Mouse (Mus musculus) heart, adult 2 months (tissue): ENCODE data around the gene Xpo5. TPM values are rescaled to one million over a fixed set of nuclear protein-coding genes. Genes with fewer than 3 reads are reported as not detected.

Source experiments
- DNase-seq, 2 experiments: peaks; one replicate each; pipeline ENCODE4 v3.0.0; 2021
- H3K27ac ChIP-seq: fragments of 200-600 bp; 2 replicates; pipeline ENCODE4 v1.8.1; 2022
- H3K27me3 ChIP-seq: fragments of 200-500 bp; 2 replicates; pipeline ENCODE4 v1.6.1; 2012; ENCODE audit warnings: mild to moderate bottlenecking, low read length, inconsistent platforms, mixed read lengths; ENCODE audit not compliant: control insufficient read depth, insufficient read depth
- H3K36me3 ChIP-seq: fragments of 200-500 bp; 2 replicates; pipeline ENCODE4 v1.6.1; 2012; ENCODE audit warnings: low read length, inconsistent platforms; ENCODE audit not compliant: control insufficient read depth, insufficient read depth
- H3K4me1 ChIP-seq: fragments of 200-500 bp; 2 replicates; pipeline ENCODE4 v1.6.1; 2011; ENCODE audit warnings: low read length; ENCODE audit not compliant: control insufficient read depth, insufficient read depth
- H3K4me3 ChIP-seq: fragments of 200-600 bp; 2 replicates; pipeline ENCODE4 v1.8.1; 2022
- H3K79me2 ChIP-seq: fragments of 200-500 bp; replicated peaks from 2 replicates; pipeline ENCODE4 v1.6.1; 2012; ENCODE audit warnings: mild to moderate bottlenecking, inconsistent platforms, low read length, moderate library complexity, mixed read lengths; ENCODE audit not compliant: control insufficient read depth, insufficient read depth
- H3K9ac ChIP-seq: fragments of 200-500 bp; 2 replicates; pipeline ENCODE4 v1.6.1; 2012; ENCODE audit warnings: low read depth, mild to moderate bottlenecking, control low read depth, inconsistent platforms, low read length, mixed read lengths
- CTCF ChIP-seq: fragments of 200-600 bp; IDR thresholded peaks from 2 replicates; pipeline ENCODE4 v1.8.1; 2022; ENCODE audit warnings: antibody characterized with exemption, mild to moderate bottlenecking, moderate library complexity
- EP300 ChIP-seq: fragments of 200-500 bp; IDR thresholded peaks from 2 replicates; pipeline ENCODE4 v1.6.1; 2011; ENCODE audit warnings: low read depth, low read length, control low read depth; ENCODE audit not compliant: insufficient read depth
- POLR2A ChIP-seq: fragments of 200-500 bp; IDR thresholded peaks from 2 replicates; pipeline ENCODE4 v1.6.1; 2011; ENCODE audit warnings: mild to moderate bottlenecking, low read depth, low read length, control low read depth; ENCODE audit not compliant: insufficient read depth
- WGBS: fragments of 180-500 bp; shearing (Covaris S2); methylation state at CpG from one replicate; pipeline ENCODE4 v1.1.7; 2018; 5-methylcytosine and 5-hydroxymethylcytosine counted together
- intact Hi-C: fragments of 180-260 bp; cut with DNase I; formaldehyde crosslinking; loops from one replicate; pipeline ENCODE4 v1.15.1; 2025
- polyA plus RNA-seq: library from polyadenylated mRNA; depleted of rRNA; stranded (reverse); fragments of >200 nt; gene quantifications from 2 replicates; pipeline ENCODE4 v1.2.3, GENCODE M21; 2012
- total RNA-seq, 2 experiments: library from RNA; stranded (reverse); gene quantifications; 2 replicates each; pipeline ENCODE4 v1.2.3; 2021

Xpo5 gene
- total and polyA plus RNA-seq, 3 experiments = 14.2 to 22.0 (median 21.5) TPM

DNA sequence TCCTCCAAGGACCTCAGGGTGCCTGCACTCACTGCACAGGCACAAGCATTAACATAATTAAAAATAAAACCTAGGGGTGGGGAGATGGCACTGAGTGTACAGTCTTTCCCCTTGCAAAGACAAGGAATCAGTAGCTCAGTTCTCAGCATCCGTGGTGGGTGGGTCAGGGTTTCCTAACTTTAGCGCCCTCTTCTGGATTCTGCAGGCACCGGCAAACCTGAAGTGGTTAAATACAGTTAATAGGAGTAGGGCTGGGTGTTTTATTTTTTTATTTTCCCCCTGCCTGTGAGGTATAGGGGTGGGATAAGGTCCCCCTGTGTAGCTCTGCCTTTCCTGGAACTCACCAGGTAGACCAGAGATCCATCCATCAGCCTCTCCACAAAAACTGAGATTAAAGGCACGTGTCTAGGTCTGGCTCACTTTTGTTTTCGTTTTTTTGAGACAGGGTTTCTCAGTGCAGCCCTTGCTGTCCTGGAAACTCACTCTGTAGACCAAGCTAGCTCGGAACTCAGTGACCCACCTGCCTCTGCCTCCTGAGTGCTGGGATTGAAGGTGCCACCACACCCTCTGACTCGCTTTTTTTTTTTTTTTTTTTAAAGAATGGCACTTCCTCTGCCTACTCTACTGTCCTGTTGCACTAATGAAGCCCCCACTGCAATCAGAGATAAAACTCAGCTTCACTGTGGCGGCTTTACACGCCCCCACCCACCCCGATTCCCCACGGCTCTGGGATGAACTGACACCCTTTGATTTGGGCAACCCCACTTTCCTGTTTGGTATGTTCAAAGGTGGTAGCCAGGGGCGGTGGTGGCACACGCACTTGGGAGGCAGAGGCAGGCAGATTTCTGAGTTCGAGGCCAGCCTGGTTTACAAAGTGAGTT, 50.2 kb downstream of the Xpo5 start:
- no peak for DNase-seq
- H3K27ac ChIP-seq = no peak overlapping the region
- no peaks in the 10 kb centered on the region for H3K27me3 ChIP-seq
- peaks cover 7% of the 10 kb centered on the region for H3K4me1 ChIP-seq
- H3K9ac ChIP-seq = no peak overlapping the region
- no peak overlapping the region; the same call in 1 of the 2 replicates for H3K4me3 ChIP-seq
- H3K79me2 ChIP-seq = no peaks in the 10 kb centered on the region
- WGBS = 54% methylated on average over 14 of the region's 14 CpGs
- 0 out of 2 replicates have a peak, but pooled peaks cover 3% of the 10 kb centered on the region for H3K36me3 ChIP-seq
- peak; percentile 65 for TF ChIP-seq CTCF
- TF ChIP-seq POLR2A = peak; percentile 15; the same call in 1 of the 2 replicates
- TF ChIP-seq EP300 = no peak
- intact Hi-C loops = no loop called here

GRCm38 (mm10) chr17:46253452-46254084, 51.0 kb downstream of the Xpo5 start, which contains the start of gene Lrrc73:
TSS of gene Lrrc73 (plus strand) at chr17:46253531.
- TF ChIP-seq EP300 (no peak), POLR2A (no peak), CTCF (no peak)
- H3K27ac ChIP-seq = no peak within 1 kb of the TSS
- H3K36me3 ChIP-seq = 0 out of 2 replicates have a peak, but pooled peaks cover 3% of the 10 kb centered on the region
- DNase-seq = peak; percentile 91 to 95
- H3K4me1 ChIP-seq = peaks cover 7% of the 10 kb centered on the region
- WGBS = 1% methylated on average over 46 of the region's 48 CpGs
- H3K9ac ChIP-seq = peak within 1 kb of the TSS; percentile 44; the same call in 1 of the 2 replicates
- no peaks in the 10 kb centered on the region for H3K27me3 ChIP-seq
- H3K79me2 ChIP-seq = no peaks in the 10 kb centered on the region
- intact Hi-C loops = no loop called here
- H3K4me3 ChIP-seq = peak within 1 kb of the TSS; percentile 68

- Histone ChIP-seq H3K27ac (no peak overlapping the region), H3K9ac (peak overlapping the region; percentile 44; the same call in 1 of the 2 replicates), H3K4me3 (peak overlapping the region; percentile 68), H3K36me3 (no peaks in the 10 kb centered on the region), H3K27me3 (no peaks in the 10 kb centered on the region), H3K4me1 (peaks cover 5% of the 10 kb centered on the region), H3K79me2 (no peaks in the 10 kb centered on the region)
- DNase-seq = no peak
- intact Hi-C loops = no loop called here
- 1% methylated on average over 43 of the region's 54 CpGs for WGBS
- no peak for TF ChIP-seq EP300
- TF ChIP-seq POLR2A = no peak
- no peak for TF ChIP-seq CTCF
These were observed 51.5 kb downstream of the Xpo5 start for GRCm38 (mm10) chr17:46254106-46254505.

GRCm38 (mm10) chr17:46255147-46255546, 52.6 kb downstream of the Xpo5 start:
- no peaks in the 10 kb centered on the region for H3K36me3 ChIP-seq
- H3K9ac ChIP-seq = no peak overlapping the region
- no peaks in the 10 kb centered on the region for H3K79me2 ChIP-seq
- WGBS = 29% methylated on average over 6 of the region's 6 CpGs
- intact Hi-C loops = no loop called here
- no peak for DNase-seq
- no peaks in the 10 kb centered on the region for H3K27me3 ChIP-seq
- H3K4me1 ChIP-seq = peaks cover 3% of the 10 kb centered on the region; the same call in 1 of the 2 replicates
- TF ChIP-seq EP300 (no peak), CTCF (no peak), POLR2A (no peak)
- H3K4me3 ChIP-seq = no peak overlapping the region
- no peak overlapping the region for H3K27ac ChIP-seq

- Histone ChIP-seq H3K9ac (no peak overlapping the region), H3K4me3 (no peak overlapping the region), H3K27ac (no peak overlapping the region), H3K36me3 (no peaks in the 10 kb centered on the region), H3K4me1 (peaks cover 1% of the 10 kb centered on the region; the same call in 1 of the 2 replicates), H3K79me2 (no peaks in the 10 kb centered on the region), H3K27me3 (no peaks in the 10 kb centered on the region)
- no peak for TF ChIP-seq POLR2A
- no peak for TF ChIP-seq CTCF
- no peak for TF ChIP-seq EP300
- DNase-seq = no peak
- 76% methylated on average over 30 of the region's 30 CpGs for WGBS
- intact Hi-C loops = no loop called here
These were observed 55.9 kb downstream of the Xpo5 start for GRCm38 (mm10) chr17:46258279-46259053.
